Mouse (Mus musculus) monocyte, adult 59 days (primary cell): Measurements from ENCODE around the gene Ppp4r3a. TPM values are rescaled to one million over a fixed set of nuclear protein-coding genes. Genes with fewer than 3 reads are reported as not detected.

ENCODE experiments used
- total RNA-seq, 2 experiments: library from RNA; stranded (reverse); gene quantifications; one replicate each; pipeline ENCODE4 v1.2.4; 2023

The Ppp4r3a gene
- total RNA-seq: 100 to 1,000 TPM in 1 of 2 experiments, 10 to 100 TPM in 1; 93.0 to 102 TPM

GRCm38 (mm10) chr12:101083076-101083838 is at the start of gene Ppp4r3a:
TSS of gene Ppp4r3a (minus strand) at chr12:101083702.

DNA sequence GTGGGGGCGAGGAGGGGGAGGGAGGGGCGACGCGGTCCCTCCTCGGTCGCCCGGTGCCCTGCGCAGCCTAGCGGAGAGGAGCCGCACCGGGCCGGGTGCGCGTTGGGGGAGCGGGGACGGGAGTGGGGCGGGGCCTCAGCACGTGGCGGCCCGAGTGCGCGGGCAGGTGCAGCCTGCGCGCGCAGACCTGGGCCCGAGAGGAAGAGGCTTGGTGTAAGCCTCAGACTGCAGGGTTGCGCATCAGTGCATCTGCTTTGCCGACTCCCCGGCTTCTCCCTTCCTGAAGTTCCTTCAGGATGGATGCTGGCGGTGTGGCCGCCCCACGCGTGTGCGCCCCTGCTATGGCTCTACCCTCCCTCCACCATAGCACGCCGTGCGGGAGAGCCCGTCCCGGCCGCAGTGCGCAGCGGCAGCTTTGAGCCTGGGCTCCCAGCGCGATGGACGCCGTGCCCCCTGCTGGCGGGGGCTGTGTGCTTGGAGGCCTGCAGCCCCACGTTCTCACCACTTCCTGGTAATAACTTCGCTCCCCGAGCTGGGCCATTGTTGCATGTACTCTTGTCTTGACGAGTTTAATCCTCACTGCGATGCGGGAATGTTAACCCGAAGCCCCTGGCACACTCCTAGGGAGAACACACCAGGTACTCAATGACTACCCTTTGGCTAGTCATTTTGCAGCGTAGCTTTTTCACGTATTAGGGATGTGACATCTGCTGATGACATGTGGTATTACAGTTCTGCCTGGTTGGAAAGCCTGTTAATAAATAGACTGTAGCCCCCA is 54.4 kb downstream of the Ppp4r3a start, which contains the start of gene Ccdc88c:
Gene Ccdc88c (minus strand): TSS at position 103 of the 778 bp plus-strand sequence.

Other genes starting within 250 kb of the Ppp4r3a start
- 1 to 10 TPM; 6.9 to 8.4 TPM for gene Gpr68, start 175.5 kb downstream of the Ppp4r3a start, total RNA-seq
- gene Ccdc88c, start 54.6 kb downstream of the Ppp4r3a start, total RNA-seq: 100 to 1,000 TPM; 267 to 308 TPM